Mouse (Mus musculus) liver, embryonic 14.5 days (tissue): ENCODE measurements around the gene Adprh. TPM values are rescaled to one million over a fixed set of nuclear protein-coding genes. Genes with fewer than 3 reads are reported as not detected.
"Not testable (repeated sequence)": the region's sequence is repeated elsewhere in the genome, so short reads cannot be mapped to it uniquely, and the experiment has no call there.

Experiments
- ATAC-seq: fragments of 200-750 bp; cut with Nextera tagmentation; 2 replicates; pipeline ENCODE4 v1.8.0; 2017; ENCODE audit warnings: moderate number of reproducible peaks, mild to moderate bottlenecking, moderate library complexity; ENCODE audit not compliant: insufficient read depth
- DNase-seq, 3 experiments: peaks; one replicate each; pipeline ENCODE4 v3.0.0-alpha.2; 2012 to 2013; ENCODE audit warnings: low read depth in 3 of 3, low spot score in 3 of 3
- H3K27ac ChIP-seq: fragments of 300-500 bp; sonication (generic); 2 replicates; pipeline ENCODE4 v1.5.1; 2014; ENCODE audit warnings: moderate library complexity, mild to moderate bottlenecking, control low read depth, inconsistent platforms
- H3K27me3 ChIP-seq: fragments of 300-500 bp; sonication (generic); 2 replicates; pipeline ENCODE4 v1.6.1; 2014; ENCODE audit warnings: mild to moderate bottlenecking, low read length, moderate library complexity; ENCODE audit not compliant: control insufficient read depth, insufficient read depth
- H3K36me3 ChIP-seq: fragments of 300-500 bp; sonication (generic); replicated peaks from 2 replicates; pipeline ENCODE4 v1.6.1; 2014; ENCODE audit warnings: low read depth; ENCODE audit not compliant: control insufficient read depth, insufficient read depth
- H3K4me1 ChIP-seq, 2 experiments: fragments of 200-500 bp in 1 of 2; fragments of 300-500 bp in 1 of 2; sonication (generic) in 1 of 2; replicated peaks; 2 replicates each; pipeline ENCODE4 v1.6.1; 2012 to 2014; ENCODE audit warnings: antibody characterized with exemption in 1 of 2, inconsistent platforms in 1 of 2, low read length in 1 of 2; ENCODE audit not compliant: control insufficient read depth in 2 of 2, insufficient read depth in 2 of 2
- H3K4me2 ChIP-seq: fragments of 300-500 bp; sonication (generic); 2 replicates; pipeline ENCODE4 v1.6.1; 2014; ENCODE audit warnings: low read depth, mild to moderate bottlenecking, control low read depth, moderate library complexity
- H3K4me3 ChIP-seq, 2 experiments: fragments of 200-500 bp in 1 of 2; fragments of 300-500 bp in 1 of 2; sonication (generic) in 1 of 2; 2 replicates each; pipeline ENCODE4 v1.5.1; 2012 to 2014; ENCODE audit warnings: low read depth in 2 of 2, low read length in 2 of 2, mild to moderate bottlenecking in 2 of 2, control low read depth in 1 of 2, inconsistent platforms in 1 of 2, moderate library complexity in 1 of 2; ENCODE audit not compliant: insufficient read depth in 1 of 2
- H3K9ac ChIP-seq: fragments of 300-500 bp; sonication (generic); replicated peaks from 2 replicates; pipeline ENCODE4 v1.6.1; 2014; ENCODE audit warnings: mild to moderate bottlenecking, control low read depth, moderate library complexity
- H3K9me3 ChIP-seq: fragments of 300-500 bp; sonication (generic); 2 replicates; pipeline ENCODE4 v1.6.1; 2016; ENCODE audit warnings: low read length, mixed read lengths; ENCODE audit not compliant: control insufficient read depth
- CTCF ChIP-seq: IDR thresholded peaks from 2 replicates; pipeline ENCODE4 v1.5.1; 2016; ENCODE audit warnings: antibody characterized with exemption, low read depth, control low read depth
- EP300 ChIP-seq: IDR thresholded peaks from 2 replicates; pipeline ENCODE4 v1.6.1; 2016; ENCODE audit warnings: antibody characterized with exemption, low read depth
- WGBS: fragments of 180-500 bp; shearing (Covaris S2); extraction: QIAGEN DNeasy Blood & Tissue Kit; methylation state at CpG from one replicate; pipeline ENCODE4 v1.1.7; 2014; ENCODE audit not compliant: insufficient replicate concordance; 5-methylcytosine and 5-hydroxymethylcytosine counted together
- polyA plus RNA-seq, 2 experiments: library from polyadenylated mRNA; depleted of rRNA in 1 of 2; stranded (reverse) in 1 of 2; unstranded in 1 of 2; fragments of >200 nt; fragmentation: Nextera tagmentation in 1 of 2; extraction: Ambion mirVana in 1 of 2; gene quantifications; 2 replicates each; pipeline versions ENCODE4 v1.2.1 to v1.2.3; 2012 to 2014

The Adprh gene
- polyA plus RNA-seq, 2 experiments, result 15.2 to 23.7 TPM

- H3K4me2 ChIP-seq, result no peak overlapping the region
- H3K9me3 ChIP-seq, result no peaks in the 10 kb centered on the region
- no peak overlapping the region for H3K27ac ChIP-seq
- H3K27me3 ChIP-seq, result no peaks in the 10 kb centered on the region
- ATAC-seq (no peak), DNase-seq (no peak)
- no peak overlapping the region for H3K9ac ChIP-seq
- H3K4me1 ChIP-seq, result peaks cover 9 to 10% of the 10 kb centered on the region in 2 experiments
- H3K36me3 ChIP-seq, result peaks cover 33% of the 10 kb centered on the region
- H3K4me3 ChIP-seq, result no peak overlapping the region
- TF ChIP-seq EP300, result no peak
- TF ChIP-seq CTCF, result 0 out of 2 replicates have a peak, but pooled peaks have one; percentile 4
- WGBS, result 88% methylated on average over 21 of the region's 21 CpGs
Measured at GRCm38 (mm10) chr16:38447366-38447765, 5.1 kb downstream of the Adprh start.

DNA sequence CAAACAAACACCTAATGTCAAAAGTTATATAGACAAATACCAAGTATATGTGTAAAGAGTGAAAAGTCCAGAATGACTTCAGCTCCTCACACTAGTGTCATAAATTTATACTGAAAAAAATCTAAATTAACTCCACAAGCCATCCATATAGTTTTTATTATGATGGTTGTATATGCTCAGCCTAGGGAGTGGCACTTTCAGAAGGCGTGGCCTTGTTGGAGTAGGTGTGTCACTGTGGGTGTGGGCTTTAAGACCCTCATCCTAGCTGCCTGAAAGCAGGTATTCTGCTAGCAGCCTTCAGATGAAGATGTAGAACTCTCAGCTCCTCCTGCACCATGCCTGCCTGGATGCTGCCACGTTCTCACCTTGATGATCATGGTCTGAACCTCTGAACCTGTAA, 6.4 kb downstream of the Adprh start:
- H3K27me3 ChIP-seq, H3K4me1 ChIP-seq, H3K4me3 ChIP-seq, H3K9me3 ChIP-seq, H3K4me2 ChIP-seq, H3K9ac ChIP-seq, DNase-seq, H3K27ac ChIP-seq, ATAC-seq: not testable (repeated sequence)
- peaks cover 33% of the 10 kb centered on the region for H3K36me3 ChIP-seq
- WGBS, result 76% methylated on average over 2 of the region's 2 CpGs

DNA sequence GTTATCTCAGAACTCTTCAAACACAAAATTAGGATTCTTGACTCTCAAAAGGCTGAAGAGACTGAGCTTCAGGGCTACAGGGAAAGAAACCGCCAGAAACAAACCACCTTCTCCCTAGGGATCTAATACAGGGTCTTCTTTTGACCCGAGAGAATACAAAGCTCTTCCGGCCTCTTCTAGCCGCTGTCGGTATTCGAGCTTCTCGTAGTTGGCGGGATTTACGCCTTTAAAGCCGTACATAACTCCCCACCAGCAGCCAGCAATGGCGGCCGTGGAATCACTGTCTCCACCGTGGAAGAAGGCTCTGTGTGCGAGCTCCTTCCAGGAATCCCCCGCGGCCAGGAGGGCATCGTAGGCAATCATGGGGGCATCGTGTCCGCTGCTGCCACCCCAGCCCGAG, 6.9 kb downstream of the Adprh start:
- WGBS, result 89% methylated on average over 20 of the region's 20 CpGs
- Histone ChIP-seq H3K9me3 (no peaks in the 10 kb centered on the region), H3K27ac (no peak overlapping the region), H3K4me1 (no peaks in the 10 kb centered on the region), H3K27me3 (no peaks in the 10 kb centered on the region), H3K9ac (no peak overlapping the region), H3K4me3 (no peak overlapping the region), H3K36me3 (peaks cover 33% of the 10 kb centered on the region), H3K4me2 (no peak overlapping the region)
- DNase-seq, result no peak
- no peak for ATAC-seq
- TF ChIP-seq CTCF (no peak), EP300 (no peak)

DNA sequence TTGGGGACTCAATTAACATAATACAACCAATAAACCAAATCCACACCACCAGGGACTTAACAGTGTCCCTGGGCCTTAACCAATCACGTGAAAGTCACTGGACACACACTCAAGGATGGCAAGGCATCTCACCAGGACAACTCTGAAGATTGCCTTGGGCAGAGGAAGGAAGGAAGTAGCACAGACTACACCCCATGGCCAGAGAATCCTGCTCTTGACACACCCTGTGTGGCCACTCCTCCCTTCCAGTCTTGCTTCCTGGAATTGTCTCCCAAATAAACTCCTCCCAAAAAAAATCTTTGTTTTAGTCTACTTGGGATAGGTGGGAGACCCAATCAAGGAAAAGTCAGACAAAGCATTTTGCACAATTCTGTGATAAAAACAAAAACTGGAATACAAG, 7.5 kb downstream of the Adprh start:
- no peak for ATAC-seq
- Histone ChIP-seq H3K27me3 (no peaks in the 10 kb centered on the region), H3K27ac (no peak overlapping the region), H3K9ac (no peak overlapping the region), H3K9me3 (no peaks in the 10 kb centered on the region), H3K4me1 (no peaks in the 10 kb centered on the region), H3K4me2 (no peak overlapping the region), H3K4me3 (no peak overlapping the region), H3K36me3 (peaks cover 32% of the 10 kb centered on the region)
- WGBS, result 85% methylated on average over 1 of the region's 1 CpGs
- no peak for DNase-seq
- TF ChIP-seq CTCF (no peak), EP300 (no peak)

DNA sequence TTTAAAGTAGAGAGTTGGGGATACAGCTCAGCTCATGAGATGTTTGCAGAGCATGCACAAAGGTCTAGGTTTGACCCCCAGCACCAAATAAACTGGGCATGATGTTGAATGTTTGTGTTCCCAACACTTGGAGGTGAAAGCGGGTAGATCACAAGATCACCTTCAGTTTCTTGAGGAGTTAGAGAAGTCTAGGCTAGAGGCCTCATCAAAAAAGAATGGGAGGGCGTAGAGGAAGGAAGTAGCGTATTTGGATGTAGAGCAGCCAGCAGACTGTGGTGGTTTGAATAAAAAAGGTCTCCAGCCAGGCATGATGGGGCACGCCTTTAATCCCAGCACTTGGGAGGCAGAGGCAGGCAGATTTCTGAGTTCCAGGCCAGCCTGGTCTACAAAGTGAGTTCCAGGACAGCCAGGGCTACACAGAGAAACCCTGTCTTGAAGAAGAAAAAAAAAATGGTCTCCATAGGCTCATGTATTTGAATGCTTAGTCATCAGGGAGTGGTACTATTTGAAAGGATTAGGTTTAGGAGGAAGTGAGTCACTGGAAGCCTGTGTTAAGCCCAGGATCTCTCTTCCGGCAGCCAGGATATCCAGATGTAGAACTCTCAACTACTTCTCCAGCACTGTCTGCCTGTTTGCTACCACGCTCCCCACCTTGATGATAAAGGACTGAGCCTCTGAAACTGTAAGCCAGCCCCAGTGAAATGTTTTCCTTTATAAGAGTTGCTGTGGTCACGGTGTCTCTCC, 8.6 kb downstream of the Adprh start:
- no peak overlapping the region for H3K27ac ChIP-seq
- H3K9ac ChIP-seq, result no peak overlapping the region
- DNase-seq, result no peak
- WGBS, result 87% methylated on average over 7 of the region's 7 CpGs
- H3K9me3 ChIP-seq, result no peaks in the 10 kb centered on the region
- no peak for ATAC-seq
- no peak overlapping the region for H3K4me3 ChIP-seq
- H3K4me1 ChIP-seq, result no peaks in the 10 kb centered on the region
- H3K4me2 ChIP-seq, result no peak overlapping the region
- H3K36me3 ChIP-seq, result peaks cover 31% of the 10 kb centered on the region
- H3K27me3 ChIP-seq, result no peaks in the 10 kb centered on the region
- TF ChIP-seq EP300 (no peak), CTCF (no peak)
